Mouse (Mus musculus) ES-E14 (cell line): ENCODE measurements around the gene Tvp23a.

Experiments
- CHD2 ChIP-seq: IDR thresholded peaks from 2 replicates; pipeline ENCODE4 v1.6.1; 2014; ENCODE audit warnings: mild to moderate bottlenecking, low read depth, low read length, inconsistent platforms
- HCFC1 ChIP-seq: IDR thresholded peaks from 2 replicates; pipeline ENCODE4 v1.6.1; 2012; ENCODE audit warnings: low read length, inconsistent platforms, borderline replicate concordance; ENCODE audit not compliant: insufficient read depth
- MAFK ChIP-seq: IDR thresholded peaks from 2 replicates; pipeline ENCODE4 v1.6.1; 2014; ENCODE audit warnings: mild to moderate bottlenecking, low read depth, low read length, inconsistent platforms; ENCODE audit not compliant: insufficient read depth
- ZC3H11A ChIP-seq: IDR thresholded peaks from 2 replicates; pipeline ENCODE4 v1.6.1; 2012; ENCODE audit warnings: low read depth, mild to moderate bottlenecking, inconsistent platforms, low read length, borderline replicate concordance

DNA sequence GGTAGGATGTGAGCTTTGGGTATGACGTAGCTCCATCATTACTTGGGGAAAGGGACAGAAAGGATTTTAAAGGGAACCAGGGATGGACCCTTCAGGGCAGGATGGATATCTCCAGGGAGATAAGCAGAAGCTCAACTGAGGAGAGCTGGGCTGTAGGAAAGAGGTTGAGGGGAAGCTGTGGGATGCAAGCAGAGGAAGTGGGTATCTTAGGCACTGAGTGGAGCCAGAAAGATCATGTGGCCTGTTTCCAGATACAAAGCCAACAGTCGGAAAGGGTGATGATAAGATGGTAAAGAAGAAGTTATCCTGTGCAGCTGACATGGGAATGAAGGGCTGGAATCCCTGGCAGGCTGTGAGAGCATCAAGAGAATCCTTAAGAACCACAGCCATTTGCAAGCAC lies 14.0 kb upstream of the Tvp23a start:
- TF ChIP-seq CHD2 = no peak
- TF ChIP-seq MAFK = no peak
- no peak for TF ChIP-seq HCFC1
- TF ChIP-seq ZC3H11A = no peak
